Mouse (Mus musculus): ENCODE measurements around the gene Hspg2.
"Not testable (repeated sequence)": the region's sequence is repeated elsewhere in the genome, so short reads cannot be mapped to it uniquely, and the experiment has no call there.

Gene Hspg2

DNA sequence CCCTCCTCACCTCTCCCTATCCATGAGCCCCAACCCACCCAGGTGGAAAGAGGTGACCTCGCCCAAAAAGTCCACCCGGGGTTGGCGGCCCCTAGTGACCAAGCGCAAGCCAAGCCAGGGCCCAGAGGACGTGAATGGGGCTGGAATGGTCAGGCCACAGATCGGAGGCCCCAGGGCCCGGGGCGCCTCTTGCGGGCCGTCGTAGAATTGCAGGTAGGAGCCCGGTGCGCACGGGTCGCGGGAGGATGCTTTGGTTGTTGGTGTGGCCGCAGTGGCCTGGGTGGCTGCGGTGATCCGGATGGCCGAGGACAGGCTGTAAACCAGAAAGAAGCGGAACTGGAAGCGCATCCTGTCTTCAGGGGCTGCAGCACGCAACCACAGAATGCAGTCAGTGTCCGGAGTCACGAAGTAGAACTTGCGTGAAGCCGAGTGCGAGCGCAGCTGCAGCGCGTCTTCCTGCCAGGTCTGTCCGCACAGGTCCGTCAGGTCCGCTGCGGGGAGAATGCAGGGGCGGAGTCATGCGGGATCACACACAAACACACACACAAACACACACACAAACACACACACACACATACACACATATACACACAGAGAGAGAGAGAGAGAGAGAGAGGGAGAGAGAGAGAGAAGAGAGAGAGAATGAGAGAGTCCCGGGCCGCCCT, 109.7 kb downstream of the Hspg2 start:
- DNase-seq (ENCODE audit: low spot score) = peak; percentile 65

DNA sequence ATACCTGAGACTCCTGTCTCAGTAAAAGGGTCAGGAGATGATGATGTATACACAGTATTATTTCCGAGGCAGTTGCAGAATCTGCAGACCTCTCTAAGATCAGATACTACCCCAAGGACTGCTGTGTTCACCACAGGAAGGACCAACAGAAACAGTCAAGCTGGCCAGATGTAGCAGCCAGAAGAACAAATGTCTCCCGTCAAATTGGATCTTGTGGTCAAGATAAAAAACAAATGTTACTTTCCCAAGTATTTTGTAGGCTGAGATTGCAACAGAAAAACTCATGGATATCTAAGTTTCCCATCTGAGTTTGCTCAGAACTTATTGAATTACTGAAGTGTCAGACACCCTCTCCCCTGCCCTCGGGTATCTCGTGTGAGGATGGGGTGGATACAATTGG, 111.2 kb downstream of the Hspg2 start:
- DNase-seq (ENCODE audit: low spot score) = no peak

DNA sequence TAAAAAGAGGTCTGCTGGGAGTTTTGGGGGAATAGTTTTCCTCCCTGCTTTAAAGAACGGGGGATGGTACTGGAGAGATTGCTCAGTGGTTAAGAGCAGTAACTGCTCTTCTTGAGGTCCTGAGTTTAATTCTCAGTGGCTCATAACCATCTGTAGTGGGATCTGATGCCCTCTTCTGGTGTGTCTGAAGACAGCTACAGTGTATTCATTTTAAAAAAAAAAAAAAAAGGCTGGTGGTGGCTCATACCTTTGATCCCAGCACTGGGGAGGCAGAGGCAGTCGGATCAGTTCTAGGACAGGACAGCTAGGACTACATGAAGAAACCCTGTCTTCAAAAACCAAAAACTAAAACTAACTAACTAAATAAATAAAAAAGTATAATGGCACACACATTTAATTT, 111.7 kb downstream of the Hspg2 start:
- DNase-seq (ENCODE audit: low spot score) = no peak

GRCm38 (mm10) chr4:137581815-137582214, 113.2 kb downstream of the Hspg2 start:
- DNase-seq (ENCODE audit: low spot score) = peak; percentile 70

- DNase-seq (ENCODE audit: low spot score) = not testable (repeated sequence)
Observed at GRCm38 (mm10) chr4:137589095-137589494, 120.5 kb downstream of the Hspg2 start.

GRCm38 (mm10) chr4:137589586-137589985, 121.0 kb downstream of the Hspg2 start:
- no peak for DNase-seq (ENCODE audit: low spot score)

GRCm38 (mm10) chr4:137590961-137591360, 122.4 kb downstream of the Hspg2 start:
- DNase-seq (ENCODE audit: low spot score) = peak; percentile 38

DNA sequence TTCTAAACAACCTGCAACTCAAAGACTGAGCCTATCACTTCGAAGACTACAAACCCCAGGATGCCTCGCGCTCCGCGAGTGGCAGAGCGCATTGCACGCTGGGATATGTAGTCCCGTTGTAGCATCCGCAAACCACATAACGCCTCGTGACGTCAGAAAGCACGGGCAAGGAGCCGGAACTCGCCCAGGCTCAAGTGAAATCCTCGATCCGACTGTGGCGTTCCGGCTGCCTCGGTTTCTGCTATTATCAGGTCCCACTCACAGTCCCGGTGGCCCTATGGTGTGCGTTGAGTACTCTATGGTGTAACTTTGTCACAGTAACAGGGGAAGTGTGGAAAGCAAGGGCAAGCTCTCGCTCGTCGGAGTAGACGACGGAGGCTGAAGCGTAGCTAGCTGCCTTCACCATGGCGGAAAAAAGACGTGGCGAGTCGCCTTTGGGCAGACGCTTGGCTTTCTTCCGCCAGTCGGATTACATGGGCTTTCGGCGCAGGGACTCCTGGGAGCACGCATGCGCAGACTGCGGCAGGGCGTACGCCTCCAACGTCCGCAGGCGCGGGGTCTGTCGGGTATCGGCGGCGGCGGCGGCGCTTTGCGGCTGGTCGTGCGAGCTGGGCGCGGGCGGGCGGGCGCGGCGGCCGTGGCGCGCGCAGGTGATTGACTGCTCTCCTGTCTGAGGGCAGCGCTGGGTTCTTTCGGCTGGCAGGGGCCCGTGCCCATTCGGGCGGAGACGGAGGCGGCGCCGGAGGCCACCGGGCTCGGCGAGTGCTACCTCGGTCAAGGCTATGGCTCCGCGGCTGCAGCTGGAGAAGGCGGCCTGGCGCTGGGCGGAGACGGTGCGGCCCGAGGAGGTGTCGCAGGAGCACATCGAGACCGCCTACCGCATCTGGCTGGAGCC, 125.3 kb downstream of the Hspg2 start, which contains the start of gene Usp48:
Gene Usp48 (plus strand): TSS at position 155 of the 895 bp plus-strand sequence.
- peak; percentile 99 for DNase-seq (ENCODE audit: low spot score)

DNA sequence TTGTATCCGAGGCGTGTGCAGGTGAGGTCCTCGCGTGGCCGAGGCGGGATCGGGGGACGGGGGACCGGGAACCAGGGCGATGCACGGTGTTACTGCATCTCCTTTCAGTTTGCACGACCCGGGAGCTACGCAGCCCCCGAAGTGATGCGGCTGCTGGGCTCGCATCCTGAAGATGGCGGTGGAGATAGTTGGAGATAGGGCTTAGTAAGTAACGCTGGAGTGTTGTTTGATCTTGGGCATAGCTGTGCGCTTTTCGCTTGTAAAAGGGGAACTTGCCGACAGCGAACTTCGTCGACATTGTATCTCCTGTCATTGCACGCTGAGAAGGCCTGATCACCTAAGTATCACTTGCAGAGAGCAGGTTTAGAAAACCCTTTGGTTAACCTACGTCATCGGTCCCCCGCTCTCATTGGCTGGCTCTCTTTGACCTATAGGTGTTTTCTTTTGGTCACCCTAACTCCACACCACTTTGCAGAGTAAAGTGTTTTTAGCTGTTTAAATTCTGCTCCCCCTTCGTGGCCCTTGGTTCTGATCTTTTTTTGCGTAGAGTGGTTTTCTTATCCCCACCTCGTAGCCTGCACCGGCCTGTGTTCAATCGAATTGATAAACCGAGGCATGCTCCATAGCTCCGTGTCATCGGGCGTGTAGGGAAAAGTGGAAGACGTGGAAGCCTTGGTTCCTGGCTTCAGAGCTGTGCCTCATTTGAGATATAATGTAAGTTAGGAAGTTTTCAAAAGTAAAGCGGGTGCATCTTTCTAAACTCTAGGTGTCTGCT, 126.1 kb downstream of the Hspg2 start:
- no peak for DNase-seq (ENCODE audit: low spot score)

- DNase-seq (ENCODE audit: low spot score) = no peak
Observed at GRCm38 (mm10) chr4:137597098-137597630, 128.6 kb downstream of the Hspg2 start.

DNA sequence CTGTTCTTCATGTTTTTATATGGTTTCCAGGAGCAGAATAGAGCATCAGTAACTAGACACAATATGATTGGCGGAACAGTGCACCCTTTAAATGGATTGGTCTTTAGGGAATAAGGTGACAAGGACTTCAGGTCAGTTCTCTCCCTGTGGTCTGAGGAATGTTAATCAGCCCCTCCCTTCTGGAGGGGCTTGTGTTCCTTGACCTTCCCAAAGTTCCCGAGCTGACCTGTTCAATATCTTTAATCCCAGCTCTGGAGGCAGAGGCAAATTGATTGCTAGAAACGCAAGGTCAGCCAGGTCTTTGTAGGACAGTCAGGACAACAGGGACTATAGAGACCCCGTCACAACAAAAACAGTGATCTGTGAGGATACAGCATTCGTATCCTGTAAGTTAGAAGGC, 130.0 kb downstream of the Hspg2 start:
- no peak for DNase-seq (ENCODE audit: low spot score)

DNA sequence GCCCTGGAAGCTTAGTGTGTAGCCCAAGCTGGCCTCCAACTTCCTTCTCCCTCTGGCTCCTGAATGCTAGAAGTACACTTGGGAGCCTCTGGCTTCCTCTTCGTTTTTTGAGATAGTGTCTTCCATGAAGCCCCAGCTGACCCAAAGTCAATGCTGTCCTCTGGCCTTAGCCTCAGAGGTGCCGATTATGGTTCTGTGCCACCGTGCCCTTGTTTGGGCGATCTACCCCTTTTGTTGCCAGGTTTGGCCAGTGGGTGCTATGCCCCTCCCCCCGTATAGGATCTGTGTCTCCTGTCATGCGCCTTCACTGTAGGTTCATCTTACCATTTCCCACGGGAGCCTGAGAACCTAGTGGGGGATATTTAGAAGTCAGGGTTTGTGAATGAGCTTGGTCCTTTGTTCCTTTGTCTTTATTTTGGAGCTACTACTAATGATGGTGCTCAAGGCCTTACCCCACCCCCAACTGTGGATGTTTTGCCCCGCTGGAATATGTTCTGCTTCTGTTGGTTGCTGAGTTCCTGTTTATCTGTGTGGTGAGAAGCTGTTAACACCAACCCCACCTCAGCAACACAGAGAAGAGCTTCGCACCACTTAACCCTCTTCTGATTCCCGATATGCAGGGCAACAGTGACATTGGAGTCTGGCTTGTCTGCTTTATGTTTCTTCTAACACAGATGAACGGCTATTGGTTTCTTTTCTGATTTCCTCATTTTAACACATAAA, 135.0 kb downstream of the Hspg2 start:
- DNase-seq (ENCODE audit: low spot score) = no peak

- no peak for DNase-seq (ENCODE audit: low spot score)
Observed at GRCm38 (mm10) chr4:137607023-137607422, 138.5 kb downstream of the Hspg2 start.

DNA sequence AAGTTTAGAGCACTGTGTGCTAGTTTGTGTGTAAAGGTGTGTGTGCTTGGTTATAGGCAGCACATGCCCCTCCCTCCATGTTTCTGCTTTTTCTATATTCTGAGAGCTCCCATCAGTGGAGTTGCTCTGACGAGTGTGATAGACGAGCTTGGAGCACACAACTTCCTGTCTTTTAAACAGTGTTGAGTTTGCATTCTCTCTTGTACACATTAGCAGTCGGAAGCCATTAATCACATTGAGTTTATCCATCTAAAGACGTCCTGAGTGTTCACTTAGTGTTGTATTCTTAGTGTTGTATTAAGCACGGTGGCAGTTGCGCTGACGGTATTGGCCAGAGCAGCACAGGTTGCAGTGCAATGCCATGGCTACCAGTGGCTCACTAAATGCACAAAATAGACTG, 140.7 kb downstream of the Hspg2 start:
- DNase-seq (ENCODE audit: low spot score) = no peak

DNA sequence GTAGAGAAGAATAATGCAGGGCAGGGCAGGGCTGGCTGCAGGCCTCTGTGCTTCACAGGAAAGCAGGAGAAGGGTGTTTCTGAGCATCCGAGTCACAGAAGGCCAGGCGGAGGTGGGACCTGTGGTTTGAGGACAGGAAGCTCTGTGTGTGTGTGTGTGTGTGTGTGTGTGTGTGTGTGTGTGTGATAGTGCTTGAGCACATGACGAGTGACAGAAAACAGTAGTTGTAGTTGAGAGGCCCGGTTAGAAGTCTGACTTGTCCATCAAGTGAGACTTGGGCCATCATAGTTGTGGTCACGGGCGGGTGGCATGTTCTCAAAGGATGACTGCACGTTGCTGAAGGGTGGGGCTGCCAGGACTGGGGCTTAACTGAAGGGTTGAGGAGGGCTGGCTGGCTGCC, 141.1 kb downstream of the Hspg2 start:
- DNase-seq (ENCODE audit: low spot score) = no peak

- DNase-seq (ENCODE audit: low spot score) = no peak
Observed at GRCm38 (mm10) chr4:137610256-137610655, 141.7 kb downstream of the Hspg2 start.

All from ovary, postnatal 36 days (tissue).